Mouse (Mus musculus) CH12F3 (cell line): ENCODE measurements around the gene Krt24.
"Not testable (repeated sequence)": the region's sequence is repeated elsewhere in the genome, so short reads cannot be mapped to it uniquely, and the experiment has no call there.

Source experiments
- in situ Hi-C: fragments of 300-500 bp; cut with MboI; formaldehyde crosslinking; loops from 2 replicates; pipeline ENCODE4 v1.14.3; 2020; ENCODE audit warnings: low sequenced_read_pairs

The Krt24 gene

GRCm38 (mm10) chr11:99255316-99255715, 29.7 kb downstream of the Krt24 start:
- in situ Hi-C loops, result no loop called here

- in situ Hi-C loops, result no loop called here
Measured at GRCm38 (mm10) chr11:99253893-99254292, 31.2 kb downstream of the Krt24 start.

GRCm38 (mm10) chr11:99252671-99253070, 32.4 kb downstream of the Krt24 start:
- in situ Hi-C loops, result no loop called here

DNA sequence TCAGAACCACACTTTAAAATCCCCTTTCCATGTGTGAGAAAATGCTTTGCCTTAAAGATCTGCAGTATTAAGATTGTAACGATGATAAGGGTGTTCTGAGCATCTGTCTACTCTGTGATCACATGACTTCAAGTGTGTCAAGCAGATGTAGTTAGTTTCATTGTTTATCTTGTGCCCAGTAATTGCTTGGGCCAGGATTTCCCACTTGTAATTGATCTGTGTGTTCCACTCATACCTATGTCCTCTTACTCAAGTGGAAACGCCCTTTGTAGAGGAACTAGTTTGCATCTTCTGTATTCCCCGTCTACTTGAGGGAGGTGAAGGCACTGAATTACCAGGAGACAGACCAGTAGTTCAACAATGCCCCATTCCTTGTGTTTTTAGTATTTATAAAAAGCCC, 34.4 kb downstream of the Krt24 start:
- in situ Hi-C loops, result no loop called here

DNA sequence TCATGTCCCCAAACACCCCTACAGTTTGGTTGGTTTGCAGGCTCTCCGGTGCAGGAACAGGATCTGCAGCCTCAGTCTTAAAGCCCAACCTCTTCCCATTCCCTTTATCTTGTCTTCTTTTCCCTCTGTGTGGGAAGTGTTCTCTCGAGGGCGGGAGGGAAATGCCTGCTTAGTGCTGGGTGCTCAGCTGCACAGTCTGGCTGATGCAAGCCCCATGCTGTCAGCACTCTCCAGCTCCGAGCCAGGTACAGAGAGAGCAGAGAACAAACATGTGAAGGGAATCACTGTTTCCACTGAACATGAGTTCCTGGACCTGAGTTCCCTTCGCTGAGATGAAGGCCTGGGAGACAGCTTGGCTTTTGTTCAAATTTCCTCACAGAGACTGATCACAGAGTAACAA, 34.8 kb downstream of the Krt24 start:
- in situ Hi-C loops, result no loop called here

GRCm38 (mm10) chr11:99249115-99249514, 35.9 kb downstream of the Krt24 start:
- in situ Hi-C loops, result no loop called here

GRCm38 (mm10) chr11:99247916-99248315, 37.1 kb downstream of the Krt24 start:
- in situ Hi-C loops, result no loop called here

DNA sequence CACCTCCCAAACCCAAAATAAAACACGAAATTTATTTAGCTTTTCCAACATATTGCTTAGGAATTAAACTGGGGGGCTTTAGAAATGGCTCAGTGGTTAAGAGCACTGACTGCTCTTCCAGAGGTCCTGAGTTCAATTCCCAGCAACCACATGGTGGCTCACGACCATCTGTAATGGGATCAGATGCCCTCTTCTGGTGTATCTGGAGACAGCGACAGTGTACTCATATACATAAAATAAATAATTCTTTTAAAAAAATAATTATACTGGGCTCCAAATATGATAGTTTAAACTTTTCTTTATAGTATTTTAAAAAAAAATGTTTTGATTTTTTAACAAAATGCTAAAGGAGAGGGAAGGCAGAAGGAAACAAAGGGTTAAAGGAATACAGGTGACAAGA, 40.5 kb downstream of the Krt24 start:
- in situ Hi-C loops, result not testable (repeated sequence)

DNA sequence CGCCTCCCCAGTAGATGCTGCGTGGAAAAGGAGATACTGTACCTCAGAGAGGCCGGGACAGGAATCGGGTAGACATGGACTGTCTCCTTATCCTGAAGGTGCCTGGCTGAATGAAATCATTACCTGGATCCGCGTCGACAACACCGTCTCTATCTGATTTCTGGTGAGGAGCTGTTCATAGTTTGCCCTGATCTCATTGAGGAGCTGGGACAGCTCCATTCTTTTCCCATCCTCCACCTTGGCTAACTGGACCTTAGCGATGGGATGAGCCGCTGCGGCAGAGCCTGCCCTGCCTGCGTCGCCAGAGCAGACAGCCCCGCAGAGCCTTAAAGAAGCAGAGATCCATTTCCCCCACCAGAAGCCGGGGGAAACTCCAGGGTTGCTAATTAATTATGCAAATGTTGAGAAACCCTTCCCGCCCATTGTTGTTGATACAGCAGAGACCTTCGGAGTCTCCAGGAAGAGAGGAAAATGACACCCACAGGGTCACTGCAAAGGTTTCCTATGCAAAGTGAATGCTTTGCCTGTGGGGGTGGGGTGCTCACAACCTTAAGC, 41.2 kb downstream of the Krt24 start, which contains the start of gene Krt222:
Gene Krt222, minus strand, starts transcription at position 266 of the 555 bp plus-strand sequence.
- in situ Hi-C loops, result no loop called here

- in situ Hi-C loops, result no loop called here
Measured at GRCm38 (mm10) chr11:99243200-99243819, 41.8 kb downstream of the Krt24 start.

DNA sequence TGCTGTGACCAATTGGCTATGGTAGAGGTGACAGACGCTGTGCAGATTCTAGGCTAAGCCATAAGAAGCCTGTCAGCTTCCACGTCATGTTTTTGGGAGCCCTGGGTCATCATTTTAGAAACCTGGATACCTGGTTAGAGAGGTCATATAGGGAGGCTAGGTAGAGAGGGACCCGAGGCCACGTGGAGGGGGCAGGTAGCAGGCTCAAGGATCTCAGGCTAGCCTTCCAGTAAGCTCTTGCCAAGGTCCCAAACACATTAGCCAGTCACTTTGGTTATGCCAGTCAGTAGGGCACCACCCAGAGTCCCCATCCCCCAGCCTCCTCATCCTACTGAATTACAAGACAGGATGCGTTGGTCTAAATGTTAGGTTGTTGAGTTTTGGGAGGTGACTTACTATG, 43.0 kb downstream of the Krt24 start:
- in situ Hi-C loops, result no loop called here

- in situ Hi-C loops, result no loop called here
Measured at GRCm38 (mm10) chr11:99238468-99238867, 46.6 kb downstream of the Krt24 start.

- in situ Hi-C loops, result no loop called here
Measured at GRCm38 (mm10) chr11:99231049-99231816, 53.8 kb downstream of the Krt24 start.

- in situ Hi-C loops, result no loop called here
Measured at GRCm38 (mm10) chr11:99230261-99231048, 54.6 kb downstream of the Krt24 start, which contains the start of gene Smarce1. TSS of gene Smarce1 (minus strand) at chr11:99231017.
